ENCODE assay signal across 9 mouse cellular contexts in genomic region chr7:110920331-110921261, GRCm38 (mm10). TPM values are rescaled to one million over a fixed set of nuclear protein-coding genes. Genes with fewer than 3 reads are reported as not detected.
DNase-seq lines count a peak whose midpoint lies in the region; ATAC-seq lines count a peak whose summit lies in the region.
"Had no signal": no experiment of that assay in that cellular context is flagged by ENCODE, and none has a peak within 500 bp of the region (broad histone marks: within the 10 kb centered on the region; RNA-seq: fewer than 3 reads in every experiment).

No protein-coding gene starts in this region.

- peak; percentile 93 for ATAC-seq in erythroid progenitor cell, adult 5-6 weeks (replicated peaks; ENCODE audit: low FRiP score, poor library complexity, severe bottlenecking)

- intact Hi-C loops in heart, postnatal 36 days (cut with DNase I) = no loop called here

- DNase-seq in heart, adult 11 months = peak; percentile 99
- DNase-seq in heart, postnatal 36 days = no peak
- peak; percentile 63 to 72 for DNase-seq in lung, adult 18-20 months
- DNase-seq in spleen, postnatal 10 days (ENCODE audit: low spot score in 2 of 2) = peak; percentile 72 to 73
- no peak for DNase-seq in yolk sac, embryonic 10.5 days (ENCODE audit: low spot score)
- no peak for DNase-seq in layer of hippocampus, adult 18-20 months (ENCODE audit: low spot score in 2 of 2)
- DNase-seq in adrenal gland, postnatal 10 days = no peak
- DNase-seq: right cerebral cortex, postnatal 4 days had no signal

RNA-seq across cellular contexts. Expression of gene Lyve1, which starts 57.6 kb away (rescaled TPM):
- total RNA-seq in heart, postnatal 36 days (2021) = 10 to 100 TPM; 14.1 to 28.1 TPM
- not detected in 2 replicates for total RNA-seq in erythroid progenitor cell, adult 5-6 weeks (2015; ENCODE audit: low replicate concordance)
- total RNA-seq in erythroid progenitor cell, adult 5-6 weeks (2017; ENCODE audit: low replicate concordance) = not detected in 2 replicates
- total RNA-seq in layer of hippocampus, adult 18-20 months (2021) = 1 to 10 TPM; 1.3 to 1.9 TPM
- total RNA-seq in adrenal gland, postnatal 10 days (2021) = 10 to 100 TPM; 15.1 to 20.6 TPM

Comparison
In these comparisons a context has a peak if more than half of its experiments do, and no peak if none do; other contexts are left out.
1. DNase-seq: peak in heart, adult 11 months (single experiment), lung, adult 18-20 months (2 of 2) and spleen, postnatal 10 days (2 of 2); none in heart, postnatal 36 days (0 of 2), yolk sac, embryonic 10.5 days (single experiment), layer of hippocampus, adult 18-20 months (0 of 2) and adrenal gland, postnatal 10 days (single experiment).
2. RNA of gene Lyve1, which starts 57.6 kb away (total RNA-seq): 14.1 to 28.1 TPM in heart, postnatal 36 days and 15.1 to 20.6 TPM in adrenal gland, postnatal 10 days; 1.3 to 1.9 TPM in layer of hippocampus, adult 18-20 months and not detected in erythroid progenitor cell, adult 5-6 weeks; every median in the first group is over 4 times any median in the second.